Mouse (Mus musculus) embryo, embryonic 10.5 days (tissue): ENCODE measurements around the gene Anapc16.

Experiments used
- DNase-seq: peaks from one replicate; pipeline ENCODE4 v3.0.0-alpha.2; 2015; ENCODE audit warnings: low spot score

Anapc16 gene

DNA sequence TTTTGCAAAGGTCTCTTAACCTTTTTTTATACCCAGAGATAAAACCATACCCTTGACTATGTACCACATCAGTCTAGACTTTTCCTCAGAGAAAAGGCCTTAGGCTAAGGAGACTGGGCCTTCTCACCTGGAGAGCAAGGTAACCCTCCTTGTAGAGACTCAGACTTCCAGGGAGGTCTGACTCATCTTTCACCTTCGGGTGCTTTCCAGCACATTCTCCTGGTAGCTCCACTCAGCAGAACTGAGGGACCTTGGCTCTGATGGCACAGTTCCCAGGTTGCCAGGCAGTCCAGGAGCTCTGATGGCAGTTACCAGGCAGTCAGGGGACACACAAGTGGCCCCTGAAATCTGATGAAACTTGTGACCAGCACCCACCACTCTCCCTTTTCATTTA lies 53.7 kb downstream of the Anapc16 start:
- no peak for DNase-seq

DNA sequence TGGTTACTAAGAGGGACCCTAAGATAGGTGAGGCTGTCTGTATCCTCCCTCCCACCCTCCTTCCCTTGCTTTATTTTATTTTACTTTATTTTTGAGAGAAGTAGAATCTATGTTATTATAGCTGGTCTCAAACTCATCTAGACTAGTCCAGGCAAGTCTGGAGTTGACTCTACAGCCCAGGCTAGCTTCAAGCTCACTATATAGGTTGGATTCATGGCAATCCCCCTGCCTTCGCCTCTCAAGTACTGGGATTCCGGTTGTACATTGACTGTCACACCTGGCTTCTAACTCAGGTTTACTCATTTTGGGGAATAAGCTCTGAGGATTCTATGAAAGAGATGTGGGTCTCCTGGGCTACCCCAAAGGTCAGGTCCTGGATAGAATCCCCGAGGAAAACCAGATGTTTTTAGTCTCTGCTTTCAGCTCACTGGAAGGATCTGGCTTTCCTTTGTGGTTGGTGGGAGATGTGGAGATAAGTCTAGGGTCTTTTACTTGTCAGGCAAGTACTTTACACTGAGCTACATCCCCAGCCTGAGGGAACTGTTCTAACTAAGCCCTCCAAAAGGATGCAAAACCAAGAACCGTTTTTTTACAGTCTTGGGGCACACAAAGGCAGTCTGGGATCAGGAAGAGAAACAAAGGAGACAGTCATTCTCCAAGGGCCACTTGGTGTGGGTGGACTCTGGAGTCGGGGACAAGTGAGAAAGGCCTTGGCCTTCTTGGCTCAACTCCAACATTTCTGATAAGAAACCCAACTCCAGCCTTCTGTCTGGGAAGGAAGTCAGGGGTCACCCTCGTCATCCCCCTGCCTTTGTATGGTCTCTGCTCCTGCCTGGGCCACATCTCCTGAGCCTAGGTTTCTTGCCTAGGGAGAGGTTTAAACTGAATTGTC lies 54.3 kb downstream of the Anapc16 start:
- DNase-seq, result no peak

DNA sequence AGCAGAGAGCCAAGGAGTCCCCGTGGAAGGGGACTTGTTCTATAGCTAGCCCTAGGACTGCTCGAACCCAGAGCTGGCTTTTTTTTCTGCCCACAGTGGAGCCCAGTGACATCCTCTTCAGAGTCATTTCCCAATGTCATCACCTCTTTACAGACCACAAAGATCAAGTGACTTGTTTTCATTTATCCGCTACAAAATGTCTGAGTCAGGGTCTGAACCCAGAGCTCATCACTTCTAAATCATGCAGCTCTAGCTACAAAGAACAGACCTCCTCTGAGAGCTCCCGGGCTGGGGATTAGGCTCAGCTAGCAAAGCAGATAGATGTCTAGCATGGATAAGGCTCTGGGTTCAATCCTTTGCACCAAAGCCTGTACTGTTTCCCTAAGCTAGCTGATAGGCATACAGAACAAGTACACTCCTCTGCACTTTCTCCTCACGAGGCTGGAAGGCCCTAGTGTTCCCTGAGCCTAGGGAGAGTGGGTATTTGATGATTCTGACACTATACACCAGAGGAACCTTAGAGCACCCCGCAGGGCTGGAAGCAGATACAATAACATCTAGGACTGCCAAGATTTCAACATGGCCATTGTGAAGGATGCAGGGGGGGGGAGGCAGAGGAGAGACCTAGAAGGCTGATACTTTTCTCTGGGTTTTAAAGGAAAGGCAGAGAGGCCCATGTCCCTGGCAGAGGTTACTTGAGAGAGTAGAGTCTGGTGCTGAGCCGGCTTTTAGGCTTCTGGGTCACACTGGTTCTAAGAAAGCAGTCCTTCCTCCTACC lies 55.5 kb downstream of the Anapc16 start:
- DNase-seq, result no peak

DNA sequence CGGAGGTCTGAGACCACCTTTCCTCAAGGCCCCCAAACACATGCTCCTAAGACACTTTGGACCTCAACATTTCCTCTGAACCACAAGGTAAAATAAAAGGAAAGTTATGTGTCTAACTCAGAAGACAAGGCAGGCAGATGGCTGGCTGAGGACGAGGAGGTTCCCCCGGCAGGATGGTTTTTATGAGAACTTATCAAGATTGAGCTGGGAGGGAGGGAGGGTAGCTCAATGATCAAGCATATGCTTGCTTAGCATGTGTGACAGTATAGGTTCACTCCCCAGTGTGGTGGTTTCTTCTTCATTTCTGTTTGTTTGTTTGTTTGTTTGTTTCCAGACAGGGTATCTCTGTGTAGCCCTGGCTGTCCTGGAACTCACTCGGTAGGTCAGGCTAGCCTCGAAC lies 56.6 kb downstream of the Anapc16 start:
- DNase-seq, result no peak

DNA sequence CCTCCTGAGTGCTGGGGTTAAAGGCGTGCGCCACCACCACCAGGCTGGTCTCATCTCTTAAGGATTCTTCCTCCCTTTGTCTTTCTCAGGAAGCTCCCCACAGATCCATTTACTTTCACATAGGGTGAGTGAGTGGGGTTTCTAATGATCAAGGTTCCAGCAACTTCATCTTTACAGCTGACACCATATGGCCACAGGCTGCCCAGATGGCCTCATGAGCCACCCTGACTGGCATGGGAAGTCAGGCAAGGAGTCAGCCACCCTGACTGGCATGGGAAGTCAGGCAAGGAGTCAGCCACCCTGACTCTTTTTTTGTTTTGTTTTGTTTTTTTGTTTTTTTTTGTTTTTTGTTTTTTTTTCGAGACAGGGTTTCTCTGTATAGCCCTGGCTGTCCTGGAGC lies 57.5 kb downstream of the Anapc16 start:
- DNase-seq, result no peak

DNA sequence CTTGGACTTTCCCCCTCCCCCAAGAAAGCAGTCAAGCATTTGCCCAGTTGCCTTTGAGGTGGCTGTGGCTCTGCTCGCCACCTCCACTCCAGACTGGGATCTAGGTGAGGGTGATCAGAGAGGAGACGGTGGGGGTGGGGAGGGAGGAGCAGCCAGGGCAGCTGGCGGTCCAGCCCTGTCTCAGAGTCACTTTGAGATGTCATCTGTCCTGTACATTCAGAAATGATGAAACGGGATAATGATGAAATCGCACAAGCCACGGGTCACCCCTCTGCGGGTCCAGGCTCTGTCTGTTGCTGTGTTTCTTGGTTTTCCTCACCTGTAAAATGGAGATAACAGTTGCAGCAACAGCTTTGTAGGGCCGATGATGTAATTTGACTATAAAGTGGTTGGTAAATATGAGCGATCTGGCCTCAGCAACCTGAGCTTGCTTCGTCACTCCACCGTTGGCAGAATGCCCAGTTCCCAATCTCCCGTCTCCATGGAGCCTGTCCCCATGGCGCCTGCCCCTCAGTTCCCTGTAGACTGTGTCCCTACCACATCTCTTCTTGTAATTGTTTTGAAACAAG lies 59.4 kb downstream of the Anapc16 start:
- DNase-seq, result no peak

DNA sequence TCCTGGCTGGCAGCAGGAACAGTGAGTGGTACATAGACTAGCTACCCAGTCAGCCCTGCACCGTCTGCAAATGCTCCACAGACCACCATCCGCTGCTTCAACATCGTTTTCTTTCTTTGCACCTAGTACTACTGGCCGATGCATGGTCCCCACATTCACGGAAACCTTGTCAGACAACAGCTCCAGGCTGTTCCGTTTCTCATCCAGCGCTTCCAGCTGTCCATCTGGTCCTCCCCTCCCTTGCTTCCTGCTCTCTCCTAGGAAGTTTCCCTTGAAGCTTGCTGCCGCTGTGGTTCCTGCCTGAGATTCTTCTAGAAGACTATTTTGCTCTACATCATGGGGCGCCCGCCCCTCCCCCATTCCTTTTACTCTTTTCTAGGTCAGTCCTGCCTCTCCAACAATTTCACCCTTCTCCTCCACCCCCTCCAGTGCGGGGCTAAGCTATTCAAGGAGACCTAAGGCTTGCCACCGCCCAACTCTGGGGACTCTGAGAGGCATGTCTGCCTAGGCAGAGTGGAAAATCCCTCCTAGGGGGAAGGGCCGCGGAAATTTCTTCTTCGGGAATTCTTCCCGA lies 60.0 kb downstream of the Anapc16 start:
- peak; percentile 63 for DNase-seq

DNA sequence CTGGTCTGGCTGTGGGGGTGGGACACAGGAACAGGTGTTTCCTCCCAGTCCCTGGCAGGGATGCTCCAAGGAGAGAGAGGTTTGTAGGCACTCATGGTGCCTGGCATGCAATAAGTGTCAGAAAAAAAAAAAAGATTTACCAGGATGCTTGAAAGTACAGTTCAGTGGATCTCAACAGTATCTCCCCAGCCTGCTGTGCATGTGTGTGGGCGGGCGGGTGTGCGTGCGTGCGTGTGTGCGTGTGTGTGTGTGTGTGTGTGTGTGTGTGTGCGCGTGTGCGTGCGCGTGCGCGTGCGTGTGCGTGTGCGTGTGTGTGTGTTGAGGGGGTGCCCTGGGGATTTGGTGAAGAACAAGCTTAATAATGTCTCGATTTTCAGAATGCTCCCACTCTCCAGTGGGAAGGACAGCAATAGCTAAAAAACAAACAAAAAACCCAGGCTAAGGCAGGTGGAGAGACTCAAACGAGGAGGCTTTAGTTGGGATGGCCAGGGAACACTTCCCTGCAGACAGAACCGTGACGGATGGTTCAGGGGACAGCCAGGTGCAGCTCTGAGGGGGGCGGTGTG lies 60.6 kb downstream of the Anapc16 start:
- DNase-seq, result no peak

DNA sequence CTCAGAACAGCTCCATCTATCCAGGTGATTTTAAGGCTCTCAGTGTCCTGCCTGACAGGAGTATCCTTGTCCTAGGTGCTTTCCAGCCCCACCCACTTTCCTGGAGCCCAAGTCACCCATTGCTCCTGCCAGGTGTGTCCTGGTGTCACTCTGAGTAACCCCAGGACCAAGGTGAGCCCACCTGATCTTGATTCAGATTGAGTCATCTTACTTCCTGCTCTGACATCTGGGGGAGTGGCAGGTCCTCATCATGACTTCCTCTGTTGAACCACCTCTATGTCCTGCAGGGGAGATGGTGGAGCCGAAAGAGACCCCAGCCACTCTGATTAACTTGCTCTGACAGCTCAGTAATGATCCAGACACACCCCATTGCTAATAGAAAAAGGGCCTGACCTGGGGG lies 63.9 kb downstream of the Anapc16 start:
- no peak for DNase-seq

DNA sequence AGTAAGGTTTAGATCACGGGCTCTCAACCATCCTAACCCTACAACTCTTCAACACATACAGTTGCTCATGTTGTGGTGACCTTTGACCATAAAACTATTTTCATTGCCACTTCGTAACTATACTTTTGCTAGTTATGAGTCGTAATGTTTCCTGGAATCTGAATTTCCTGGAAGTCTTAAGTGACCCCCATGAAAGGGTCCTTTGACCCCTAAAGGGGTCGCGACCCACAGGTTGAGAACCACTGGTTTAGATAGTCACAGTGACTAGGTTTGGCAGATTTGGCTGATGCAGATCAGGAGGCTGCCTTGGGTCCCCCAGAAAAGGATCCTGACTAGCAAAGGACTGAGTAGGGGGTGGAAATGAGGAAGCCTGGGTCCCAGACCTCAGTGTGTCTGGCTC lies 64.3 kb downstream of the Anapc16 start:
- DNase-seq, result no peak
